Mouse (Mus musculus) embryonic facial prominence, embryonic 14.5 days (tissue): Measurements from ENCODE around the gene Pxdc1. TPM values are rescaled to one million over a fixed set of nuclear protein-coding genes. Genes with fewer than 3 reads are reported as not detected.

ENCODE experiments used
- ATAC-seq: fragments of 200-750 bp; cut with Nextera tagmentation; 2 replicates; pipeline ENCODE4 v1.8.0; 2017; ENCODE audit warnings: low read depth, moderate number of reproducible peaks, moderate TSS enrichment
- DNase-seq: peaks from one replicate; pipeline ENCODE4 v3.0.0-alpha.2; 2015; ENCODE audit warnings: low spot score
- H3K27ac ChIP-seq: fragments of 300-500 bp; sonication (generic); replicated peaks from 2 replicates; pipeline ENCODE4 v1.5.1; 2014; ENCODE audit warnings: low read depth, mild to moderate bottlenecking, low read length, moderate library complexity
- H3K27me3 ChIP-seq: fragments of 300-500 bp; sonication (generic); replicated peaks from 2 replicates; pipeline ENCODE4 v1.6.1; 2014; ENCODE audit warnings: low read length; ENCODE audit not compliant: control insufficient read depth, insufficient read depth
- H3K36me3 ChIP-seq: fragments of 300-500 bp; sonication (generic); 2 replicates; pipeline ENCODE4 v1.6.1; 2014; ENCODE audit warnings: low read length, mixed read lengths; ENCODE audit not compliant: control insufficient read depth, insufficient read depth
- H3K4me1 ChIP-seq: fragments of 300-500 bp; sonication (generic); 2 replicates; pipeline ENCODE4 v1.6.1; 2014; ENCODE audit warnings: antibody characterized with exemption, low read length; ENCODE audit not compliant: control insufficient read depth, insufficient read depth
- H3K4me2 ChIP-seq: fragments of 300-500 bp; sonication (generic); 2 replicates; pipeline ENCODE4 v1.6.1; 2014; ENCODE audit warnings: low read depth, mild to moderate bottlenecking, low read length, moderate library complexity, mixed read lengths
- H3K4me3 ChIP-seq: fragments of 300-500 bp; sonication (generic); 2 replicates; pipeline ENCODE4 v1.5.1; 2014; ENCODE audit warnings: low read depth, mild to moderate bottlenecking, low read length
- H3K9ac ChIP-seq: fragments of 300-500 bp; sonication (generic); 2 replicates; pipeline ENCODE4 v1.6.1; 2014; ENCODE audit warnings: low read depth, mild to moderate bottlenecking, low read length, moderate library complexity, mixed read lengths
- H3K9me3 ChIP-seq: fragments of 300-500 bp; sonication (generic); 2 replicates; pipeline ENCODE4 v1.6.1; 2016; ENCODE audit warnings: low read length; ENCODE audit not compliant: control insufficient read depth
- WGBS: fragments of 180-500 bp; shearing (Covaris S2); extraction: QIAGEN DNeasy Blood & Tissue Kit; methylation state at CpG from one replicate; pipeline ENCODE4 v1.1.7; 2014; 5-methylcytosine and 5-hydroxymethylcytosine counted together
- polyA plus RNA-seq: library from polyadenylated mRNA; unstranded; fragments of >200 nt; fragmentation: Nextera tagmentation; extraction: Ambion mirVana; gene quantifications from 2 replicates; pipeline ENCODE4 v1.2.1, GENCODE M21; 2014

Pxdc1 gene
- polyA plus RNA-seq, 1 experiment from 2014 or later = 33.5 TPM

DNA sequence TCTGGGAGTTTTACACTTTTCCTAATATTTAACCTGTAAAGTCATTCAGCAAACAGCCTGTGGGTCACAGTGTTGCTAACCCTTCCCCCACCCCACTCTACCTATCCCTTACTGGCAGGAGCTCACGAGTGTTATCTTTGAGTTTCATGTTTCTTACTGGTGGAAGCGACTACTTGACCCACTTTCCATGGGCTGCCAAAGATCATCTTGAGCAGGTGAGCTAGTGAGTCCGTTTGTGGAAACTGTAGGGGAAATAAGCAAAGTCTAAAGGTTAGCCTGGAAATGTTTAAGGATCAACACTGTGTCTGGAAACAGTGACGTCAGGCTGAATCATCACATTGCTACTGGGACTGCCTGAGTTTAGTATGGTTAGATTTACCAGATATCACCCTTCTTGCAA is 6.2 kb upstream of the Pxdc1 start:
- Histone ChIP-seq H3K27me3 (no peaks in the 10 kb centered on the region), H3K4me3 (no peak overlapping the region)
- WGBS = 41% methylated on average over 4 of the region's 4 CpGs

DNA sequence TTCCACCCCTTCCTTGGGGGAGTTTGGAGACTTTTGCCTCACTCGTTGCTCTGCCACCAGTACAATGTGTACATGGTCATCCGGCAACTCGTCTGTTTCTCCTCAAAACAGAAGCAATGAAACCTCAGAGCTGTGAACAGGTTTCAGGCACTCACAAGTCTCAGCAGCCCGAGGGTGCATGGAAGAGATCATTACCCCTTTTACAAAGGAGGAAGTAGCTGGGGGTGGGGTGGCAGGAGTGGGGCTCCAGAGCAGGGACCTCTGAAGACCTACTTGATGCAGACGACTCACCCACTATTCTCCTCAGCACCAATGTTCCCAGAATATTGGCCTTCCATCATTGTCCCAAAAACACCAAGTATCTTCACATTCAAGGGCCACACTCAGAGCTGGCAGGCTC is 3.1 kb upstream of the Pxdc1 start:
- H3K4me3 ChIP-seq = no peak overlapping the region
- H3K4me1 ChIP-seq = no peaks in the 10 kb centered on the region
- WGBS = 74% methylated on average over 5 of the region's 5 CpGs
- H3K27me3 ChIP-seq = no peaks in the 10 kb centered on the region; the same call in 1 of the 2 replicates
- DNase-seq = no peak
- no peak for ATAC-seq
- H3K36me3 ChIP-seq = no peaks in the 10 kb centered on the region
- H3K27ac ChIP-seq = no peak overlapping the region
- H3K9me3 ChIP-seq = no peaks in the 10 kb centered on the region
- H3K9ac ChIP-seq = no peak overlapping the region
- no peak overlapping the region for H3K4me2 ChIP-seq

More for the DNA sequence above, 6.2 kb upstream of the Pxdc1 start:
- Histone ChIP-seq H3K4me2 (no peak overlapping the region), H3K36me3 (no peaks in the 10 kb centered on the region), H3K9me3 (no peaks in the 10 kb centered on the region), H3K9ac (no peak overlapping the region), H3K4me1 (no peaks in the 10 kb centered on the region), H3K27ac (no peak overlapping the region)
- DNase-seq = no peak
- ATAC-seq = no peak

DNA sequence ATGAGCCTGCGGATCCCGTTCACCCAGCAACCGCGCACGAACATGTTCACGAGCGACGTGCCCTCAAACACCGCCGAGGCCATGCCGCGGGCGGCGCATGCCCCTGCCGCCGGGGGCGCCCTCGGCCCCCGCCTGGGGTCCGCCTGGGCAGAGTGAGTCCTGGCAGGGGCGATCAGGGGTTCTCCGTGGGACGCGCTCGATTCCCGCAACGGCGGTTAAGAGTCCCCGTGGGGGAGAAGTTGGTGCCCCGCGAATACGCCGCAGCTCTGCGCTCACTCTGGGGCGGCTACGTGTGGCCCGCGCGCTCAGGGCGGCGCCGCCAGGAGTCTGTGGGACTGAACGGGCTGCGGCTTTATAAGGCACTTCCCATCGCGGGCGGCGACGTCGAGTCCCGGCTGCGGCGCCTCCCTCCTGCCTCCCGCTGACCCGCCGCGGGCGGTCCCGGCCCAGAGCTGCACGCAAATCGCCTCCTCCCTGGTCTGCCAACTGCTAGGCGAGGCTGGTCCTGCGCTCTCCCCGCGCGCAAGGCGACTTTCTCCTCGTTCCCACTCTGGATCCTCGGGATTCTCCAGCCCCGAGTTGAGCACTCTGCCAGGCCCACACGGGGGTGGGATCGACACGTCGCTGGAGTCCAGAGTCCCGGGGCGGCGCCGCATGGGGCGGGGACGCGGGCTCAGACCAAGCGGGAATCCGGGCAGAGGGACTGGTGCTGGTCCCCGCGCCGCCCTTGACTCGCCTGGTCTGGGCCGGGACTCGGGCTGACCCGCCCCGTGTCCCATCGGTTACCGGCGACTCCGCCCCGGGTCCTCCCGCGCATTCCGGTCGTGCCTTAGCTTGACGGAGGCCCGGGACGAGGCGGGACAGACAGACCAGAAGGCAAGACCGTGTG is 689 bp downstream of the Pxdc1 start:
- DNase-seq (peak; percentile 80), ATAC-seq (peak; percentile 78)
- Histone ChIP-seq H3K9ac (peak overlapping the region; percentile 80), H3K4me1 (peaks cover 21% of the 10 kb centered on the region), H3K36me3 (no peaks in the 10 kb centered on the region), H3K27ac (peak overlapping the region; percentile 86), H3K27me3 (peaks cover 3% of the 10 kb centered on the region; the same call in 1 of the 2 replicates), H3K4me3 (peak overlapping the region; percentile 68), H3K9me3 (no peaks in the 10 kb centered on the region), H3K4me2 (peak overlapping the region; percentile 87)
- WGBS = 0% methylated on average over 47 of the region's 105 CpGs

DNA sequence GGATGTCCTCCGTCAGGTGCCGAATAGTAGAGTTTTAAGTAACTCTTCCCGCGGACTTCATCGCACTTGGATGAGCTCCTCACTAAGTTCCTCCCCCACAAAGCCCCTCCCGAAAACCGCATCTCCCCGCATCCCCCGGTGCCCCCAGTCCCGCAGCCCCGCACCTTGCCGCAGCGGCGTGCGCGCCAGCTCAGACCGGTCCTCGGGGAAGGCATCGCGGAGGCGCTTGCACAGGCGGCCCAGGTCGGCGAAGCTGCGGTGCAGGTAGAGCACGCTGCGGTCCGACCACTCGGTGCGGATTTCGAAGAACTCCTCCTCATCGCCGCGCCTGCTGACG is 1.3 kb downstream of the Pxdc1 start:
- Histone ChIP-seq H3K9ac (peak overlapping the region; percentile 80), H3K27me3 (peaks cover 3% of the 10 kb centered on the region; the same call in 1 of the 2 replicates), H3K9me3 (no peaks in the 10 kb centered on the region), H3K27ac (peak overlapping the region; percentile 86), H3K4me3 (peak overlapping the region; percentile 68), H3K36me3 (no peaks in the 10 kb centered on the region), H3K4me1 (peaks cover 21% of the 10 kb centered on the region), H3K4me2 (peak overlapping the region; percentile 87)
- ATAC-seq (peak; percentile 22; the same call in 1 of the 2 replicates), DNase-seq (no peak)
- WGBS = under 1% methylated on average over 29 of the region's 35 CpGs

DNA sequence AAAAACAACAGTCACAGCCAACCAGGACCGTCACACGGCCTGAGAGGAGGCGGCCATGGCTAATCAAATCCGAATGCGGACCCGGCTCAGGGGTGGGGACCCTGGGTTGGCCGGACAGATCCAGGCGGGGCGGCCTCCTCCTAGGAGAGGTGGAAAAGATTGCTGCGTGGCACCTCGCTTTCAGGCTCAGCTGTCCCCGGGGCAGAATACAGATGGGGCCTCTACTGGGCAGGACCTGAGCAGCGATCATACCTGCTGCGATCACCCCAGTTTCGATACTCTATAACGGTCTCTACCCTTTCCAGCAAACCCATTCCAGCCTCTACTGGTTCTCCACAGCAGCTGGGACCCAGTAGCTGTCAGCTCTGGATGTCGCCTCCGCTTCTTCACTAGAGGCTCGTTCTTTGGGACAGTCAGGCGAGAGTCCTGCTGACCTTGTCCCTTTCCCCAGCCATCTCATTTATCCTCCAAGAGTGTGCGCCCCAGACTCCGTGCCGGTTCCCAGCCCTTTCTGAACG is 1.8 kb downstream of the Pxdc1 start:
- 4% methylated on average over 22 of the region's 24 CpGs for WGBS
- Histone ChIP-seq H3K27ac (peak overlapping the region; percentile 31; the same call in 1 of the 2 replicates), H3K4me1 (peaks cover 21% of the 10 kb centered on the region), H3K4me3 (peak overlapping the region; percentile 68), H3K27me3 (peaks cover 3% of the 10 kb centered on the region; the same call in 1 of the 2 replicates), H3K9me3 (no peaks in the 10 kb centered on the region), H3K36me3 (no peaks in the 10 kb centered on the region), H3K9ac (peak overlapping the region; percentile 80), H3K4me2 (peak overlapping the region; percentile 87)
- DNase-seq (peak; percentile 38), ATAC-seq (no peak)

DNA sequence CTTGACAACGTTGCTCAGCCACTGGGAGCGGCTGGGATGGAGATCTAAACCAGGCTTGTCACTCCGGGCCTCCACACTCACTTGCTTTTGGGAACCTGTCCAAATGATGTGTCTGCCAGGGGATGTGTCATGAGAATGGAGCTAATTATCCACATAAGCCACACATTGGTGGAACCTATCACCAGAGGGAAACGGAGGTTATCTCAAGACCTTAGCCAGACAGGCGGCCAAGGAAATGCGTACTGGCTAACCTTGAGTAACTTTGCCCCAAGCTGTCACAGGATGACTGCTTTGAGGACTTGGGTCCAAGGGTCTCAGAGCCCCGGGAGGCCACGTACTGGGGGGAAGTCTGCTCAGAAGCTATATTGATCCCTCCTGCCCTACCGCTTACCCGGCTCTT is 2.3 kb downstream of the Pxdc1 start:
- Histone ChIP-seq H3K36me3 (no peaks in the 10 kb centered on the region), H3K27ac (no peak overlapping the region), H3K9me3 (no peaks in the 10 kb centered on the region), H3K9ac (peak overlapping the region; percentile 80), H3K4me1 (peaks cover 24% of the 10 kb centered on the region), H3K4me2 (peak overlapping the region; percentile 87), H3K4me3 (peak overlapping the region; percentile 68), H3K27me3 (peaks cover 3% of the 10 kb centered on the region; the same call in 1 of the 2 replicates)
- DNase-seq (peak; percentile 55), ATAC-seq (no peak)
- WGBS = 25% methylated on average over 9 of the region's 10 CpGs

DNA sequence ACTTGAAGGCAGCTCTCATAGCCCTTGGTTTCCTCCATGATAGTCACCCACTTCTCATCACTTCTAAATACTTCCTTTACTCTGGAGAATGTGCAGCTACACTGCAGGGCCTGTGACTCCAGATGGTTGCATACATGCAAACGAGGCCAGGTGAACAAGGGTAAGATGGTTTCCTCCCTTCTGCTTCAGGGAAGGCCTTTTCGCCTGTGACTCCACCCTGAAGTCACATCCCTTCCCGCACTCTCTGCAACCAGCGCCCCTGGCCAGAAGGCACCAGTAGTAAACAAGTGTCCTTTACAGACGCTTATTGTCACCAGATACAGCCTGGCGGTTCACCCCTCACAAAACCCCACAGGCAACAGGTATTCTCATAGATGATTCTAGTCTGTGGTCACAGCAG is 2.9 kb downstream of the Pxdc1 start:
- Histone ChIP-seq H3K9me3 (no peaks in the 10 kb centered on the region), H3K27me3 (peaks cover 3% of the 10 kb centered on the region; the same call in 1 of the 2 replicates), H3K4me3 (peak overlapping the region; percentile 68), H3K27ac (no peak overlapping the region), H3K36me3 (no peaks in the 10 kb centered on the region), H3K4me1 (peaks cover 30% of the 10 kb centered on the region), H3K4me2 (peak overlapping the region; percentile 87), H3K9ac (peak overlapping the region; percentile 80; the same call in 1 of the 2 replicates)
- DNase-seq = no peak
- WGBS = 50% methylated on average over 6 of the region's 6 CpGs
- no peak for ATAC-seq

DNA sequence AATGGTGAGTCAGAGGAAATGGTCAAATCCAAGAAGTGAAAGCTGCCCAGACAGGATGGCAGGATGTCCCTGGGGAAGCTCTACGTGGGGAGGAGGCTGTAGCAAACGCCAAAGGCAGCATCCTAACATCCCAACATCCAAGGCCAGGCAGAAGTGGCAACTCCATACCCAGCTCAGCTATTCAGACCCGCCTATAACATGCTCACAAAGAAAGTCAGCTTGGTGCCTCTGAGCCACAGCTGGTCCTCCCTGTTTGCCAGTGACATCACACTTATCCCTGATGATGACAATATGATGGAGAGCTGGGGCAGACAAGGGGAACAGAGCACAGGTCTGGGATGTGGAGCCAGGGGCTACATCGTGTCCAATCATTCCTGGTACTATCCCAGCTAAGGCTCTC is 5.5 kb downstream of the Pxdc1 start:
- Histone ChIP-seq H3K4me2 (0 out of 2 replicates have a peak overlapping the region, but pooled peaks have one; percentile 21), H3K4me3 (no peak overlapping the region), H3K9me3 (no peaks in the 10 kb centered on the region), H3K27ac (no peak overlapping the region), H3K9ac (no peak overlapping the region), H3K36me3 (no peaks in the 10 kb centered on the region), H3K4me1 (peaks cover 40% of the 10 kb centered on the region), H3K27me3 (peaks cover 7% of the 10 kb centered on the region; the same call in 1 of the 2 replicates)
- ATAC-seq (no peak), DNase-seq (no peak)
- WGBS = 56% methylated on average over 4 of the region's 4 CpGs
